Mouse (Mus musculus) embryonic fibroblast, embryonic 13.5 days (primary cell): ENCODE results near the gene Smarca2. TPM values are rescaled to one million over a fixed set of nuclear protein-coding genes. Genes with fewer than 3 reads are reported as not detected.

Experiments used
- H3K27ac ChIP-seq: 2 replicates; pipeline ENCODE4 v1.5.1; 2012; ENCODE audit warnings: low read length, control low read depth, inconsistent platforms; ENCODE audit not compliant: insufficient read depth
- H3K4me1 ChIP-seq: 2 replicates; pipeline ENCODE4 v1.6.1; 2011; ENCODE audit warnings: low read length; ENCODE audit not compliant: control insufficient read depth, insufficient read depth
- H3K4me3 ChIP-seq: 2 replicates; pipeline ENCODE4 v1.5.1; 2011; ENCODE audit warnings: mild to moderate bottlenecking, control low read depth, low read length; ENCODE audit not compliant: insufficient read depth
- CTCF ChIP-seq: IDR thresholded peaks from 2 replicates; pipeline ENCODE4 v1.5.1; 2011; ENCODE audit warnings: mild to moderate bottlenecking, control low read depth, low read length, moderate library complexity, borderline replicate concordance; ENCODE audit not compliant: insufficient read depth
- POLR2A ChIP-seq: IDR thresholded peaks from 2 replicates; pipeline ENCODE4 v1.6.1; 2011; ENCODE audit warnings: low read depth, mild to moderate bottlenecking, control low read depth, low read length, moderate library complexity
- polyA plus RNA-seq: library from polyadenylated mRNA; stranded (reverse); fragments of >200 nt; gene quantifications from 2 replicates; pipeline ENCODE4 v1.2.4, GENCODE M21; 2011; ENCODE audit warnings: low read depth; ENCODE audit not compliant: missing spikeins, insufficient read length

The Smarca2 gene
- polyA plus RNA-seq, 1 experiment: 84.6 TPM

DNA sequence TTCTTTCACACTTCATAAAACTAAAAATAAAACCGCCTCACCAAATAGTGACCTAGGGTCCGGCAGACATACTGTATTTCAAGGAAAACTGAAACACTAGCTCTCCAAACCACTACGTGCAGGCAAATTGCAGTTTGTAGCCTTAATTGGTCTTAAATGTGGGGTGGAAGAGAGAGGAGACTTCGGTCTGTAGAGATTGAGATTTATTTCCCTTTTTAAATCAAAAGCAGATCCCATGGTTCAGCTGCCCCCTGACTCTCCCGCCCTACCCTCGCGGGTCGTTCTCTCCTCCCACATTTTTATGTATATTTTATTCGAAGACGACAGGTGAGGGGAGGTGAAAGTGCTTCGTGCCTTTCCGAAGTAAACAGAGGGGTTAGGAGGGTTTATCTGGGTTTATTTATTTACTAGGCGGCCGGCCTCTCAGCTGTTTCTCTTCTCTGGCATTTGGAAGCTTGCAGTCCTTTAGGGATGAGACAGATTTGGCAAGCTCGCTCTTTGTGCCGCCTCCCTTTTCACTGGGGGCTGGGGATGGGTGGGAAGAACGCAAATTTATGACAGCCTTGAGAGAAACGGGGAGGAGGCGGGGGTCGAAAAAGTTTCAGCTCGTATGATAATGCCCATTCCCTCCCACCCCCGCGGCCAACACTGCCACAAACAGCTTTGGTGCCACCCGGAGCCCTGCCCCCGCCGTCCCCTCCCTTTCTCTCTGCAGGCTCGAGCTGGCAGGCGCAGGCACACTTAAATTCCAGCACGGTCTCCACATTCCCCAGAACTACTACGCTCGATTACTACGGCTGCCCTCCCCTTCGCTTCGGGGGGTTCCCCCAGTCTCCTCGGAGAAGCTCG lies 720 bp upstream of the Smarca2 start:
- TF ChIP-seq POLR2A (no peak), CTCF (no peak)
- no peaks in the 10 kb centered on the region for H3K4me1 ChIP-seq
- peak overlapping the region; percentile 66 for H3K27ac ChIP-seq
- H3K4me3 ChIP-seq: peak overlapping the region; percentile 79

DNA sequence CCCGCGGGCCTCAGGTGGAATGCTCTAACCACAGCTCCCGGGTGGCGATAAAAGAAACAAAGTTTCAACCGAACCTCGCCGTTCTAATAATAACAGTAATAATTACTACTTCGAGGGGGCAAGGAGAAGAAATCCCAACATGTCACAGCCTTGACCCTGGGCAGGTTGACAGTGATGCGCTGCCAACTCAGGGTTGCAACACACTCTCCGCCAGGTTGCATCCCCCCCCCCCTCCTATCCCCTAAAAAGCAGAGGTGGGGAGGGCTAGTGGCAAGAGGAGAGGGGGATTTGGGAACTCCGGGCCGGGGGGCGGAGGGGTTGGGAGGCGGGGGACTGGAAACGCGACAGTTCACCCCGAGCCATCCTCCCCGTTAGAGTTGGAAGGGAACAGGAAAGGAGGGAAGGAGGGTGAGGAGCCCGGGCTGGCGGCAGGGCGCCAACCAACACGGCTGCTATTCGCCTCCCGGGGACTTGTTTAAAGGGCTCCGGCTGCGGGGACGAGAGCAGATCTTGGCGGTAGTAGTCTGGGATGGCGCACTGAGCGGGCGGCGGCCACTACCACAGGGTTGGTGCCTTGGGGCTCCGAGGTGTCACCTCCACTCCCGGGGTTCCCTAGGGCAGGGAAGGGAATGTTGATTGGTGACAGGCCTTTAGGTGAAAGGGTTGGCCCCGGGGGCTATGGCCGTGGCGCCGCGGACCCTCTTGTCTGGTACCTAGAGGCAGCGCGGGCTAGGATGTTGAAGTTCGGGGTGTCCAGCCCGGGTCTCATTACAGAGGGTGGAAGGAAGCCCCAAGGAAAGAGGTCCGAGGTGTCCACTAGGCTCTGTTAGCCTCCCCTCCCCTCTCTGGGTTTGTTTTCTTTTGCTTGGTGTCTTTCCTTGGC lies 829 bp downstream of the Smarca2 start:
- Histone ChIP-seq H3K4me3 (peak overlapping the region; percentile 71), H3K4me1 (no peaks in the 10 kb centered on the region), H3K27ac (no peak overlapping the region)
- TF ChIP-seq POLR2A: no peak; the same call in 1 of the 2 replicates
- TF ChIP-seq CTCF: no peak

DNA sequence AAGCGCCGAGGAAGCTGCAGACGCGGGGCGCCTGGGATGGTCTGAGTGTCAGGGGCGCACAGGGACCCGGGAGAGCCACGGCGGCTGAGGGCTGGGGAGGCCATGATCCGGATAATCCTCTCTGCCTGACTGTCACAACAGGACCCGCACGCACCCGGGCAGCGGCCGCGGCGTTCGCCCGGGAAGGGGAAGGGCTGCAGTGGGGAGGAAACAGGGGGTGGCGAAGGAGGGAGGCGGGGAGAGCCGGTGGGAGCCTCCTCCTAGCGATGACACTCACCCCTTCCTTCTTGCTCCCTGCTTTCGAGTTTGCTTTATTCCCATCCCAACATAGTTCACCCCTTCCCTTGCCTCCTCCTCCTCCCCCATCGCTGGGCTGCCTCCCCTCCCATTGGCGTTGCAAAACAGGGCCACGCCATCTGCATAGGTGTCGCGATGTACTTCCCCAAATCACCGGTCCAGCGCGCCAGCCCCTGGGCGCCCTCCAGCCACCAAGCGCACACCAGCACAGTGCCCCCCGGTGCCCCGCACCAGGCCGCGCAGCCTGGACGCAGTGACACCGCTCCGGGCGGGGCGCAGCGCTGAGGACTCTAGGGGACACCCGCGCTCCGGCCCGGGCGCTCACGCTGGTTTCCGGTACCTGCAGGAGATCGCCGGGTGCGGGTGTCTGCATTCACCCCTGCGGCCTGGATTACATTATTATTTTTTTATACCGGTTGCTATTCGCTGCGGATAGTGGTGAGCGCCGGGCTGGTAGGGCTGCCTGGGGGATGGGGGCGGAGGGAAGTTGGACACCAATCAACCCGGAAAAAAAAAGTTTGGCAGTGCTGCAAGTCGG lies 1.7 kb downstream of the Smarca2 start:
- Histone ChIP-seq H3K4me3 (peak overlapping the region; percentile 71), H3K27ac (no peak overlapping the region), H3K4me1 (no peaks in the 10 kb centered on the region)
- 0 out of 2 replicates have a peak, but pooled peaks have one; percentile 25 for TF ChIP-seq POLR2A
- TF ChIP-seq CTCF: no peak

DNA sequence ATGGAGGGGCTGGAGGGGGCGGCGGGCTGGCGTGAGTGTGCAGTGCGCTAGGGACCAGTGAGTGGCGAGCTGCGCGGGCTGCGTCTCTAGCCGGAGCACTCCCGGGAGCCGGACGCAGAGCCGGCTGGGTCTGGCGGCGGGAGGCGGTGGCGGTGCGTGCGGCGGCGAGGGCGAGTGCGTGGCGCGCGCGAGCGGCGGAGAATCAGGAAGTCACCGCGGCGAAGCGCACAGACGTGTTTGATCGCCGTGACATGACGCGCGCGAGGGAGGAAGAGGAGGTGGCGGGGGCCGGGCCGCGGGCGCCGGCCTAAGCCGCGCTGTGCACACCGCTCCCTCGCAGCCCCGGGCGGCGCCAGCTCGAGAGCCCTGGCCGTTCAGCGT lies 2.3 kb downstream of the Smarca2 start:
- TF ChIP-seq CTCF (no peak), POLR2A (peak; percentile 38; the same call in 1 of the 2 replicates)
- H3K27ac ChIP-seq: no peak overlapping the region
- H3K4me1 ChIP-seq: no peaks in the 10 kb centered on the region
- peak overlapping the region; percentile 71 for H3K4me3 ChIP-seq

DNA sequence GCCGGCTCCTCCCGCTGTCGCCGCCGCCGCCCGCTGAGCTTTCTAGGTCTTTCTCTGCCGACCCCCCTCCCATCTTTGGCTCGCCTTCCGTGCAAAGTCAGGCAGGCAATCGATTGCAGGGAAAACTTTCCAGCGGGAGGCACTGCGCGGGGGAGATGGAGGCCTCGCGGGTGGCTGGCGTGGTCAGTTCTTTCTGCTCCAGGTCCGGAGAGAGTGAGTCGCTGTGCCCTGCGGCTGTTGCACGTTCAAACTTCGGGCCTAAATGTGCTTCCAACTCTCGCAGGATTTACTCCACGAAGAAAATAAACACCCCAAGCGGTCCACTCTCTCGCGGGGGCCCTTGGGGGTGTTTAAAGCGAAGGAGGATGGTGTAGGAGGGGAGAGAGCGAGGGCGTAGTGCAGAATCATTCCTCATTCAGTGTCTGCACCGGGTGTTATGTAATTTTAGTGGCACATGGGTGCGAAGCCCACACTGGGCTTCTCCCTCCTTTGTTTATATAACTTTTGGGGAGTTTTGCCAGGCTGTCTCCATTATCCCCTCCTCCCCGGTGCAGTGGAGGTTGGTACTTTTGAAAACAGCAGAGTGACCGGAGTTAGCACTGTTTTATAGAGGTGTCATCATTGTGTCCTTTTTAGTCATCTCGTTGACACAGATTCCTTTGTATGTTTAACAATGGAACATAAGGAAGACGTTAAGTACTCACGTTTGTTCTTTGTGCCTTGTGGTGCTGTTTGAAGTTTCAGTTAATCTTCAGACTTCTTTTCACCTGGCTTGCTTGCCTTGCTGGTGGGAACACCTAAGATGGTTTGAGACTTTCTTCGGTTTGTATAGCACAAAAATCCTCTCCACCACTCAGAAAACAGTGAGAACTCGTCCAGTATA lies 2.9 kb downstream of the Smarca2 start:
- no peak overlapping the region for H3K27ac ChIP-seq
- TF ChIP-seq CTCF (no peak), POLR2A (no peak)
- peak overlapping the region; percentile 71 for H3K4me3 ChIP-seq
- H3K4me1 ChIP-seq: no peaks in the 10 kb centered on the region

DNA sequence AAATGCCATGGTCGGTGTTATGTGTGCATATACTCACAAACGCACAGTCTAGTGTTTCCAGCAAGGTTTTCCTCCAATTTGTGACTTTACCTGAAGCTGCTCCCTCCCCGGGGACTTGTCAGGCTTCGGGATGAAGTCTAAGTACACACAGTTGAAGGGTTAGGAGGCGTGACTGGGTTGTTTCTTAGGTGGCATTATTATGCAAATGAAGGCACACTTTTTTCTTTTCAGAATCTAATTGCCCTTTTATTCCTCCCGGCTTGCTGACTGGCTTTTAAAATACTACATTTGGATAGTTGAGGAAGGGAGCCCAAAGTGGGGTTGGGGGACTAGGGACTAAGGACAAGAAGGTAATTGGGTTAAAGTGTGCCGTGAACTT lies 3.6 kb downstream of the Smarca2 start:
- TF ChIP-seq POLR2A: no peak
- no peak for TF ChIP-seq CTCF
- H3K4me3 ChIP-seq: no peak overlapping the region
- no peaks in the 10 kb centered on the region for H3K4me1 ChIP-seq
- no peak overlapping the region for H3K27ac ChIP-seq

DNA sequence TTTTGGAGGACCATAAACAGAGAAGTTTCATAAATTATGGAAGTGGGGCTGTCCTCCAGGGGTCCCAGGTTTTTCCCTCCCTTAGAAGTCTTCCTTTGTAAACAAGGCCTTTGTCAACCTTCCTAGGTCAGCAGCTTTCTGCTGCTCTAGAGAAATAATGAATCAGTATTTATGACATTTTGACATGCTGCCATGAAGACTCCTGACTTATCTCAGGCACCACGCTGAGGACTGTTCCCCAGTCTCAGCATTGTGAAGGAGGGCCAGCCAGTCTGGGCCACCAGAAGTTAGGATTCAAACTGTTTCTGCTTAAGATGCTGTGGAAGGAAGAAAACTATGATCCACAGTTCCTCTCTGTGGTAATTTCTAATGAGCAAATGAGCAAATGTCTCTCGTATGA lies 4.8 kb downstream of the Smarca2 start:
- no peak overlapping the region for H3K27ac ChIP-seq

DNA sequence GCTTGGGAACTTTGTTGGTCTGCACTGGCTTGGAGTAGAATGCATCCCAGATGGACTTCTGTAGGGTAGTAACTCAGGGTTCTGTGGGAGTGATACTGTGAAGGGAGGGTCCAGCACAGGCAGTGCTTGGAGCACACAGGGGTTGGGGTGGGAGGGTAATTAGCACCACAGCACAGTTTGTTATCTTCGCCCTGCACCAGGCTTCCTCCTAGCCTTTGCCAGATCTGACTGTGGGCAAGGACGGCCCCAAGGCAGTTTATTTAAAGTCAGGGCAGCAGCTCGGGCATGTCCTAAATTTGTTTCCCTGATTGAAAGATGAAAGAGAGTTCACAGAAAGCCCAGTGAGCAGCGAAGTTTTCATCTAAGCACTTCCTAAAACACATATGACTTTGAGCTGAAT lies 8.1 kb downstream of the Smarca2 start:
- no peak overlapping the region for H3K4me3 ChIP-seq
- TF ChIP-seq CTCF (no peak), POLR2A (no peak)
- no peaks in the 10 kb centered on the region for H3K4me1 ChIP-seq
- no peak overlapping the region for H3K27ac ChIP-seq

More for the DNA sequence above, 4.8 kb downstream of the Smarca2 start:
- no peak for TF ChIP-seq CTCF
- no peak for TF ChIP-seq POLR2A
- Histone ChIP-seq H3K4me3 (no peak overlapping the region), H3K4me1 (no peaks in the 10 kb centered on the region)
